Mouse (Mus musculus) forebrain, embryonic 11.5 days (tissue): ENCODE measurements around the gene Tgif2. TPM values are rescaled to one million over a fixed set of nuclear protein-coding genes. Genes with fewer than 3 reads are reported as not detected.
"Not testable (repeated sequence)": the region's sequence is repeated elsewhere in the genome, so short reads cannot be mapped to it uniquely, and the experiment has no call there.

ENCODE experiments used
- ATAC-seq: fragments of 200-750 bp; cut with Nextera tagmentation; replicated peaks from 2 replicates; pipeline ENCODE4 v1.8.0; 2017; ENCODE audit warnings: moderate TSS enrichment; ENCODE audit not compliant: low FRiP score
- DNase-seq: peaks from one replicate; pipeline ENCODE4 v3.0.0-alpha.2; 2017; ENCODE audit warnings: low spot score
- H3K27ac ChIP-seq: fragments of 300-500 bp; sonication (generic); 2 replicates; pipeline ENCODE4 v1.5.1; 2014; ENCODE audit warnings: low read depth, low read length
- H3K27me3 ChIP-seq: fragments of 300-500 bp; sonication (generic); 2 replicates; pipeline ENCODE4 v1.6.1; 2014; ENCODE audit warnings: mild to moderate bottlenecking, low read length, mixed read lengths; ENCODE audit not compliant: control insufficient read depth, insufficient read depth
- H3K36me3 ChIP-seq: fragments of 300-500 bp; sonication (generic); 2 replicates; pipeline ENCODE4 v1.6.1; 2014; ENCODE audit warnings: mild to moderate bottlenecking, low read length, moderate library complexity, mixed read lengths; ENCODE audit not compliant: control insufficient read depth, insufficient read depth
- H3K4me1 ChIP-seq: fragments of 300-500 bp; sonication (generic); replicated peaks from 2 replicates; pipeline ENCODE4 v1.6.1; 2014; ENCODE audit warnings: low read length, mixed read lengths; ENCODE audit not compliant: control insufficient read depth, insufficient read depth
- H3K4me2 ChIP-seq: fragments of 300-500 bp; sonication (generic); 2 replicates; pipeline ENCODE4 v1.6.1; 2014; ENCODE audit warnings: low read depth, mild to moderate bottlenecking, low read length, moderate library complexity, mixed read lengths; ENCODE audit not compliant: severe bottlenecking
- H3K4me3 ChIP-seq: fragments of 300-500 bp; sonication (generic); 2 replicates; pipeline ENCODE4 v1.5.1; 2014; ENCODE audit warnings: low read depth, low read length
- H3K9ac ChIP-seq: fragments of 300-500 bp; sonication (generic); 2 replicates; pipeline ENCODE4 v1.6.1; 2014; ENCODE audit warnings: low read length
- H3K9me3 ChIP-seq: fragments of 300-500 bp; sonication (generic); 2 replicates; pipeline ENCODE4 v1.6.1; 2016; ENCODE audit warnings: low read length, mixed read lengths; ENCODE audit not compliant: control insufficient read depth
- WGBS: fragments of 180-500 bp; shearing (Covaris S2); extraction: QIAGEN DNeasy Blood & Tissue Kit; methylation state at CpG from one replicate; pipeline ENCODE4 v1.1.7; 2014; 5-methylcytosine and 5-hydroxymethylcytosine counted together
- polyA plus RNA-seq: library from polyadenylated mRNA; unstranded; fragments of >200 nt; fragmentation: Nextera tagmentation; extraction: Ambion mirVana; gene quantifications from 2 replicates; pipeline ENCODE4 v1.2.1, GENCODE M21; 2014

The Tgif2 gene
- polyA plus RNA-seq, 1 experiment from 2014 or later, result 109 TPM

DNA sequence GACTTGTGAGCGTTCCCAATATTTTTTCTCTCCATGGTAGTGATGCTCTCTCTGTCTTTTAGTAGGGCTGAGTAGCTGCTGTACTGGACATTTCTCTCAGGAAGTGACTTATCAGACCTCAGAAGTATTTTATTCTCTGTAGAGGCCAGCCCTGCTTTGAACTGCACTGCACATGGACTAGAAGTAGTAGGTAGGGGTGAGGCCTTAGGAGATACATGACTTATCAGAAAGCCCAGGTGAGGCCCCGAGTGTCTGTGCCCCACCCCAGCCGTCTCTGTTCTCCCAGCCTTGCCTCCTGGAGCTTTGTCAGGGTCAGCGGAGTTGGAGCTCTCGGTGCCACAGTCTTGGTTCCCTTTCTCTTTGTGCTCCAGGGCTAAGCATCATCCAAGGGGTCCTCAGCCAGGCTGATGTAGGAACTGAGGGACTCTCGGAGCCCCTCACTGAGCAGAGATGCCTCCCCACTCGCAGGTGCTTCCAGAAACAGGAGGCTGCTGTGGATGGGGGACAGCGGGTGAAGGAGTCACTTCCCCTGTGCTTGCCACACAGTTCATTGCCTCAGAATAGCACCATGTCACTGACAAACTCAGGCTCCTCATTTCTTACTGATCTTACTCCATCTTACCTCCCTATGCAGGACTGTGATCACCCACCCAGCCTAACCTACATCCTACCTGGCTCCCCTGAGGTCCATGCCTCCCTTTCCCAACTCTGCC, 34.4 kb downstream of the Tgif2 start:
- Histone ChIP-seq H3K4me3 (no peak overlapping the region), H3K9me3 (no peaks in the 10 kb centered on the region), H3K36me3 (no peaks in the 10 kb centered on the region; the same call in 1 of the 2 replicates), H3K27me3 (no peaks in the 10 kb centered on the region), H3K4me2 (no peak overlapping the region), H3K9ac (no peak overlapping the region), H3K27ac (no peak overlapping the region), H3K4me1 (no peaks in the 10 kb centered on the region)
- no peak for ATAC-seq
- WGBS, result 91% methylated on average over 8 of the region's 8 CpGs
- DNase-seq, result no peak

DNA sequence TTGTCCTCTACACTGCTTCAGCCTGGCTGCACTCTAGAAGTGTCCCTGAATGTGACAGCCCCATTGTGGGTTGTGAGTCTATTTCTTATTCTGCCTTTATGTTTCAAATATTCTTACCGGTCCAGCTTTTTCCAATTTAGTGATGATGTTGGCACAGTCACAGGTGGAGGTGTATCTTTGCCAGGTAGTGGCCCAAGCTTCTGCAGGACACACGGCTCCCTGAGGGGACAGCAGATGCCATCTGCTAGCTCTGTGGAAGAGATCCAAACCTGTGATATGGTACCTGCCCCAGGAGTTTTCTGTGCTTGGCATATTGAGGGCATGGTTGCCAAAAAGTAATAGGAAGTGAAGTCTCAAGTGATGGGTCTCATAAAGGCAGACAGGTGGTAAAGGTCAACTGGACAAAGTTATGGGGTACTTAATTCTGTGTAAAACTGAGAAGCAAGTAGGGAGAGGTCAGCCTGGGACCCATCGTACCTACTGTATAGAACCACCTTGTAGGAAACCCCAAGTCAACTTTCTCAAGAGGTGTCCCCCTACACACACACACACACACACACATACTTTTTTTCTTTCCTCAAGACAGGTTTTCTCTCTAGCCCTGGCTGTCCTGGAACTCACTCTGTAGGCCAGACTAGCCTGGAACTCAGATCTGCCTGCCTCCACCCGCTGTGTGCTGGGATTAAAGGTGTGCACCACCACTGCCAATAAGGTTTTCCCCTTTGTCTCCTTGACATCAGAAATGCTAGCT, 35.1 kb downstream of the Tgif2 start:
- Histone ChIP-seq H3K27ac (no peak overlapping the region), H3K36me3 (no peaks in the 10 kb centered on the region; the same call in 1 of the 2 replicates), H3K4me1 (no peaks in the 10 kb centered on the region), H3K9me3 (no peaks in the 10 kb centered on the region), H3K9ac (no peak overlapping the region), H3K4me3 (no peak overlapping the region), H3K27me3 (no peaks in the 10 kb centered on the region), H3K4me2 (no peak overlapping the region)
- ATAC-seq (no peak), DNase-seq (no peak)
- WGBS, result 96% methylated on average over 4 of the region's 4 CpGs

DNA sequence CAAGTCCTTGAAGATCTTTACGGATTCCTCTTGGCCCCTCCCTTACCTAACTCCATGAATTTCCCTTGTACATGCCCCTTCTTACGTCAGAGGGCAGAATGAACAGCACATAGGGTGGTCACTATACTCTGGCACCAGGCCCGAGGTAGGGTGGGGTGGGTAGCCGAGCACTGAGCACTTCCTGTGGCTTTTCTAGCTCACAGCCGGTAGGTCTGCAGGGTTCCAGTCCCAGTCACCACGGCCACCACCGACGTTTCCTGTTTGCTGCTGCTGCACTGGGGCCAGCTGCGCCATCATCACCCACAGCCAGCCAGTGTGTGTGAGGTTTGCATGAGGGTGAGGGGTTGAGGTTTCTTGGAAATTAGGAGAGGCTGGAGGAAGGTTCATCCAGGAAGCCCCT, 37.9 kb downstream of the Tgif2 start:
- H3K4me1 ChIP-seq, result no peaks in the 10 kb centered on the region
- 83% methylated on average over 9 of the region's 9 CpGs for WGBS
- no peak for DNase-seq
- no peak for ATAC-seq
- no peaks in the 10 kb centered on the region for H3K9me3 ChIP-seq
- H3K4me3 ChIP-seq, result no peak overlapping the region
- H3K27ac ChIP-seq, result no peak overlapping the region
- H3K27me3 ChIP-seq, result no peaks in the 10 kb centered on the region
- no peak overlapping the region for H3K9ac ChIP-seq
- no peak overlapping the region for H3K4me2 ChIP-seq
- H3K36me3 ChIP-seq, result no peaks in the 10 kb centered on the region; the same call in 1 of the 2 replicates

DNA sequence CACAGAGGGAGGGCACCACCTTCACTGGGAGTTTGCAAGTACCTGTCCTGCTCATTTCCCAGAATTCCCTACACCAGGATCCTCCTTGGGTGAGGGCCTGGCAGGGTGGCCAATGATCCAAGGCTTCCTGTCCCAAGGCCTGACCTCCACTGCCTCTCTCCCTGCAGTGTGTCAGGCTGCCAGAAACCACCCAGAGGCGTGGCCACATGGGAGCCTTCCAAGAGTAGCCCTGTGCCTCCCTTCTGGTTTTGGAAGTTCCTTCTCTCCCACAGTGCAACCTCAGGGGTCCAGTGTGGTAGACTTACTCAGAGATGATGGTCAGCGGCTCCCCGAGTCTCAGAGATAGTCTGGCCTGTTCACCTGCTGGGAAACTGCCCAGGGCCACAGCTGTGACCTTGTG, 39.7 kb downstream of the Tgif2 start:
- 77% methylated on average over 3 of the region's 3 CpGs for WGBS
- no peaks in the 10 kb centered on the region for H3K4me1 ChIP-seq
- DNase-seq (no peak), ATAC-seq (no peak)
- no peak overlapping the region for H3K27ac ChIP-seq
- no peak overlapping the region for H3K4me3 ChIP-seq
- H3K9me3 ChIP-seq, result no peaks in the 10 kb centered on the region
- no peaks in the 10 kb centered on the region for H3K27me3 ChIP-seq
- H3K4me2 ChIP-seq, result no peak overlapping the region
- no peaks in the 10 kb centered on the region for H3K36me3 ChIP-seq
- H3K9ac ChIP-seq, result no peak overlapping the region

DNA sequence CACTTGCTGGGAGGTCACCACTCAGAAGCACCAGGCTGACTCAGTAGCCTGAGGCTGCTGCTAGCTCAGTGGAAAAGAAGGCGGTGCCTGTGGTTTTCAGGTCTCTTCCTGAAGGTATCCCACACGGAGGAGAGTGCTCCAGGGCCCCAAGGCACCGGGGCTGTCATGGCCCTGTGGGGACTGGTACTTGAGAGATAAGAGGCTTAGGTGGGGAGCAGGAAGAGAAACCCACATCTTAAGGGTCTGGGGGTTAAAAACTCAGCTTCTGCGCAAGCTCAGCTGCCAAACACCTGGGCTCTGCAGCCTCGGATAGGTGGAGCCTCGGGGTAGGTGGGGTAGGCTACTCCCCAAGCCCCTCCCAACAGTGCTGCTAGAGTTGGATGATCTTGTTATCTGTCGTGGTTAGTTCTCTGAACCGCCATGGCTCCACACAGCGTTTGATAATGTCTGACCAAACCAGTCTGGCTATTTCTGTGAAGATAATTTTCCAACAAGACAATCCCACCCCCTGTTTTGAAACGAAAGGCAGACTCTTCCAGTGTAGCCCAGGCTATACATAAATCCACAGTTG, 42.7 kb downstream of the Tgif2 start:
- Histone ChIP-seq H3K9me3 (no peaks in the 10 kb centered on the region), H3K27me3 (no peaks in the 10 kb centered on the region), H3K9ac (no peak overlapping the region), H3K4me2 (no peak overlapping the region), H3K27ac (no peak overlapping the region), H3K4me1 (no peaks in the 10 kb centered on the region), H3K4me3 (no peak overlapping the region), H3K36me3 (no peaks in the 10 kb centered on the region)
- no peak for ATAC-seq
- DNase-seq, result no peak
- 45% methylated on average over 10 of the region's 10 CpGs for WGBS

DNA sequence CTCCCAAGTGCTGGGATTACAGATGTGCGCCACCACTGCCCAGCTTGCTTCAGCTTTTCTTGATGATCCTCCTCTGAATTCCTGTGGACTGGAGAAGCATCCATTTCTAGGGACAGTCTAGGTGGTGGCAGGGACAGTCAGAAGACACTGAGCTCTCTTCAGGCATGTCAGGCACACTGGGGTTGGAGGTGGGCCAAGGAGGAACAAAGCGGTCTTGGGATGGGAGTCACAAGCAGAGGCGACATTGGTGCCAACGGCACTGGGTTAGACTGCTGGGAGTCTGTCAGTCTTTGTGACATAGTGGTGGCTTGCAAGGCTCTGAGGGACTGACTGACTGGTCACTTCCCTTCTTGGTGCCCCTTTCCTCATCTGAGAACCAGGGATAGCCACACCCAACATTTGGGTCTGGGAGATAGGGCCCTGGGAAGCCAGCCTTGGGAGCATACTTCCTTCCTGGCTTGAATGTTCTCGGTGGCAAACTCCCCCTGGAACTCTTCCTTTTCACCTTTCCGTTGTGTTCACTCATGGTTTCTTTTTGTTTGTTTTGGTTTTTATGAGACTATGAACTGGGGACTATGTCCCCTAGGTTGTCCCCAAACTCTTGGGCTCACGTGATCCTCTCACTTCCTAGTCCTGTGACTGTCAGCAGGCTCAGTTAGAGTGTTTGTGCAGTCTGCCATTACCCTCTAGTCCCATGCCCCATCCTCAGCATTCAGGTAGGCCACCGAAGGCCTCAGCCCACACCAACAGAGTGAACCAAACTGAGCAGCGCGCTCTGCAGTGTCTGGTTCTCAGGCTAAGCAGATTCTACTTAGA, 44.8 kb downstream of the Tgif2 start:
- Histone ChIP-seq H3K4me1 (no peaks in the 10 kb centered on the region), H3K27me3 (no peaks in the 10 kb centered on the region), H3K4me2 (no peak overlapping the region), H3K4me3 (no peak overlapping the region), H3K9ac (no peak overlapping the region), H3K27ac (no peak overlapping the region), H3K9me3 (no peaks in the 10 kb centered on the region), H3K36me3 (no peaks in the 10 kb centered on the region)
- ATAC-seq, result no peak
- no peak for DNase-seq
- WGBS, result 89% methylated on average over 10 of the region's 10 CpGs

DNA sequence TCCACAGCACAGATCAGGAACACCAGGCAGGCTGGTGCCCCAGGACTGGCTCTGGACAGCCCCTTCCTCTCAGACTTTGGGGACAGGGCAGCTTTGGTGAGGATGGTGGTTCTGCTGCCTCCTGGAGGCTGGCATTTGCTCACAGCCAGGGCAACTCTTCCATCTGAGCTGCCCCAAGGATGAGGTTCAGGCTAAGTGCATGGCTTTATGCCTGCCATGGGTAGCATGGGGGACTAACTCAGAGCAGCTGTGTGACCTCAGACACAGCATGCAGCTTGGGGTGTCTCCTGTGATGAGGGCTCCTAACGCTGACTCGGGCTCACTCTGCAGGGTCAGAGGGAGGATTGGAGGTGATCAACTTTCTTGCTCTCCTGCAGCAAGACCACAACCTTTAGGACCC, 45.9 kb downstream of the Tgif2 start:
- not testable (repeated sequence) for H3K4me1 ChIP-seq, DNase-seq, H3K27me3 ChIP-seq, H3K9me3 ChIP-seq, H3K27ac ChIP-seq, H3K4me3 ChIP-seq, H3K36me3 ChIP-seq, ATAC-seq, H3K4me2 ChIP-seq, H3K9ac ChIP-seq
- WGBS, result 72% methylated on average over 2 of the region's 2 CpGs

DNA sequence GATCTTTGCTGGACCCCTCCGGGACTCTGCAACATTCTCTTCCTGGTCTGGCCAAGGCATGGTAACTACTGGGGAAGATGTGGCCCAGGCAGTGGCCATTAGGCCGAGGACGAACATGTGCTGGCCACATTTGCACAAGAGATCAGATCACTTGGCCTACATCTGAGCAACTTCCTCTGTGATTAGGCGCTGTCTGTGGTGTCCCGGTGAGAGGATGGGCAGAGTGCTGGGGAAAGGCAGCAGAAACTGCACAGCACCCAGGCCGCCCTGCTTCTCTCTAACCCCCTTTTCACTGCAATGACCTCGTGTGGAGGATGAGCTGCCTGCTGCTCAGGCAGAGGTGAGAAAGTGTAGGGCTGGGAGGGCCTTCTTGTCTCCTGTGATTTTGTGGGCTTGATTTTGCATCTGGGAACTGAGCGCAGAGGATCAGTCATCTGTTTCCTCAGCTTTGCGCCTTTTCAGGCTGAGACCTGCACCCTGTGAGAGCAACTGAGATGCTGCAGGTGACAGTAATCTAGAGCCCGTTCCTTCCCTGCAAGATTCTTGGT, 46.4 kb downstream of the Tgif2 start:
- Histone ChIP-seq H3K4me2 (no peak overlapping the region), H3K4me1 (no peaks in the 10 kb centered on the region), H3K27me3 (no peaks in the 10 kb centered on the region), H3K9ac (no peak overlapping the region), H3K4me3 (no peak overlapping the region), H3K9me3 (no peaks in the 10 kb centered on the region), H3K27ac (no peak overlapping the region), H3K36me3 (no peaks in the 10 kb centered on the region)
- WGBS, result 82% methylated on average over 10 of the region's 10 CpGs
- ATAC-seq (no peak), DNase-seq (no peak)
